Mouse (Mus musculus) hindbrain, postnatal 0 days (tissue): ENCODE results near the gene Myh8. TPM values are rescaled to one million over a fixed set of nuclear protein-coding genes. Genes with fewer than 3 reads are reported as not detected.

Experiments
- ATAC-seq: fragments of 200-750 bp; cut with Nextera tagmentation; 2 replicates; pipeline ENCODE4 v1.8.0; 2017; ENCODE audit warnings: mild to moderate bottlenecking, moderate TSS enrichment, moderate library complexity
- DNase-seq: peaks from one replicate; pipeline ENCODE4 v3.0.0-alpha.2; 2015; ENCODE audit warnings: low spot score
- H3K27ac ChIP-seq: fragments of 300-500 bp; sonication (generic); 2 replicates; pipeline ENCODE4 v1.5.1; 2014; ENCODE audit warnings: mild to moderate bottlenecking
- H3K27me3 ChIP-seq: fragments of 300-500 bp; sonication (generic); 2 replicates; pipeline ENCODE4 v1.6.1; 2014; ENCODE audit warnings: low read length, mixed read lengths; ENCODE audit not compliant: insufficient read depth
- H3K36me3 ChIP-seq: fragments of 300-500 bp; sonication (generic); 2 replicates; pipeline ENCODE4 v1.6.1; 2014; ENCODE audit warnings: low read length, mixed read lengths; ENCODE audit not compliant: insufficient read depth
- H3K4me1 ChIP-seq: fragments of 300-500 bp; sonication (generic); 2 replicates; pipeline ENCODE4 v1.6.1; 2014; ENCODE audit warnings: antibody characterized with exemption, low read length, mixed read lengths; ENCODE audit not compliant: insufficient read depth
- H3K4me2 ChIP-seq: fragments of 300-500 bp; sonication (generic); 2 replicates; pipeline ENCODE4 v1.6.1; 2014; ENCODE audit warnings: low read depth, mild to moderate bottlenecking, low read length, moderate library complexity, mixed read lengths
- H3K4me3 ChIP-seq: fragments of 300-500 bp; sonication (generic); 2 replicates; pipeline ENCODE4 v1.5.1; 2014; ENCODE audit warnings: low read length
- H3K9ac ChIP-seq: fragments of 300-500 bp; sonication (generic); replicated peaks from 2 replicates; pipeline ENCODE4 v1.6.1; 2014; ENCODE audit warnings: mild to moderate bottlenecking, low read length, moderate library complexity, mixed read lengths
- H3K9me3 ChIP-seq: fragments of 300-500 bp; sonication (generic); 2 replicates; pipeline ENCODE4 v1.6.1; 2016; ENCODE audit warnings: low read length, mixed read lengths
- CTCF ChIP-seq: IDR thresholded peaks from 2 replicates; pipeline ENCODE4 v1.5.1; 2016; ENCODE audit warnings: antibody characterized with exemption, control low read depth, low read depth
- WGBS: fragments of 180-500 bp; shearing (Covaris S2); extraction: QIAGEN DNeasy Blood & Tissue Kit; methylation state at CpG from one replicate; pipeline ENCODE4 v1.1.7; 2014; 5-methylcytosine and 5-hydroxymethylcytosine counted together
- polyA plus RNA-seq: library from polyadenylated mRNA; unstranded; fragments of >200 nt; fragmentation: Nextera tagmentation; extraction: Ambion mirVana; gene quantifications from 2 replicates; pipeline ENCODE4 v1.2.1, GENCODE M21; 2015
- total RNA-seq: library from RNA; depleted of rRNA; stranded (reverse); fragments of >200 nt; gene quantifications from 2 replicates; pipeline ENCODE4 v1.2.3, GENCODE M21; 2014

Gene Myh8
- total and polyA plus RNA-seq, 2 experiments from 2014 or later = 1.2 to 3.3 TPM

- Histone ChIP-seq H3K4me2 (no peak overlapping the region), H3K4me3 (no peak overlapping the region), H3K27ac (no peak overlapping the region), H3K4me1 (no peaks in the 10 kb centered on the region), H3K9ac (no peak overlapping the region), H3K36me3 (no peaks in the 10 kb centered on the region), H3K9me3 (no peaks in the 10 kb centered on the region), H3K27me3 (no peaks in the 10 kb centered on the region)
- 86% methylated on average over 6 of the region's 6 CpGs for WGBS
- DNase-seq (no peak), ATAC-seq (no peak)
- TF ChIP-seq CTCF = no peak
Observed at GRCm38 (mm10) chr11:67241051-67241450, 35.9 kb upstream of the Myh8 start.

- no peak overlapping the region for H3K9ac ChIP-seq
- 87% methylated on average over 4 of the region's 4 CpGs for WGBS
- no peaks in the 10 kb centered on the region for H3K9me3 ChIP-seq
- H3K27me3 ChIP-seq = no peaks in the 10 kb centered on the region
- TF ChIP-seq CTCF = no peak
- H3K4me2 ChIP-seq = no peak overlapping the region
- no peak overlapping the region for H3K27ac ChIP-seq
- no peak overlapping the region for H3K4me3 ChIP-seq
- no peak for ATAC-seq
- no peaks in the 10 kb centered on the region for H3K36me3 ChIP-seq
- H3K4me1 ChIP-seq = no peaks in the 10 kb centered on the region
- no peak for DNase-seq
Observed at GRCm38 (mm10) chr11:67253691-67254090, 23.2 kb upstream of the Myh8 start.

- no peak for DNase-seq
- 84% methylated on average over 7 of the region's 7 CpGs for WGBS
- Histone ChIP-seq H3K4me1 (no peaks in the 10 kb centered on the region), H3K36me3 (no peaks in the 10 kb centered on the region), H3K4me3 (no peak overlapping the region), H3K27ac (no peak overlapping the region), H3K9ac (no peak overlapping the region), H3K4me2 (no peak overlapping the region), H3K9me3 (no peaks in the 10 kb centered on the region), H3K27me3 (no peaks in the 10 kb centered on the region)
- TF ChIP-seq CTCF = no peak
- no peak for ATAC-seq
Observed at GRCm38 (mm10) chr11:67257048-67257447, 19.9 kb upstream of the Myh8 start.

GRCm38 (mm10) chr11:67260956-67261355 is 16.0 kb upstream of the Myh8 start:
- TF ChIP-seq CTCF = no peak
- DNase-seq = no peak
- 88% methylated on average over 6 of the region's 6 CpGs for WGBS
- H3K4me2 ChIP-seq = no peak overlapping the region
- H3K9ac ChIP-seq = no peak overlapping the region
- no peak overlapping the region for H3K4me3 ChIP-seq
- H3K9me3 ChIP-seq = no peaks in the 10 kb centered on the region
- H3K36me3 ChIP-seq = no peaks in the 10 kb centered on the region
- H3K27ac ChIP-seq = no peak overlapping the region
- no peaks in the 10 kb centered on the region for H3K27me3 ChIP-seq
- no peak for ATAC-seq
- H3K4me1 ChIP-seq = no peaks in the 10 kb centered on the region

- no peak for TF ChIP-seq CTCF
- no peak overlapping the region for H3K4me3 ChIP-seq
- 73% methylated on average over 1 of the region's 1 CpGs for WGBS
- no peaks in the 10 kb centered on the region for H3K27me3 ChIP-seq
- ATAC-seq (no peak), DNase-seq (no peak)
- no peaks in the 10 kb centered on the region for H3K36me3 ChIP-seq
- no peaks in the 10 kb centered on the region for H3K9me3 ChIP-seq
- H3K9ac ChIP-seq = no peak overlapping the region
- H3K4me1 ChIP-seq = no peaks in the 10 kb centered on the region
- H3K27ac ChIP-seq = no peak overlapping the region
- no peak overlapping the region for H3K4me2 ChIP-seq
Observed at GRCm38 (mm10) chr11:67293440-67293839, 16.5 kb downstream of the Myh8 start.

GRCm38 (mm10) chr11:67313733-67314452 is 37.0 kb downstream of the Myh8 start:
- no peaks in the 10 kb centered on the region for H3K9me3 ChIP-seq
- no peak overlapping the region for H3K4me2 ChIP-seq
- no peaks in the 10 kb centered on the region for H3K36me3 ChIP-seq
- no peaks in the 10 kb centered on the region for H3K4me1 ChIP-seq
- H3K27ac ChIP-seq = no peak overlapping the region
- 61% methylated on average over 15 of the region's 15 CpGs for WGBS
- ATAC-seq = no peak
- no peak overlapping the region for H3K4me3 ChIP-seq
- no peak overlapping the region for H3K9ac ChIP-seq
- no peak for DNase-seq
- no peak for TF ChIP-seq CTCF
- no peaks in the 10 kb centered on the region for H3K27me3 ChIP-seq

GRCm38 (mm10) chr11:67321358-67321757 is 44.4 kb downstream of the Myh8 start, which contains the start of gene Myh13:
Myh13 (plus strand) TSS chr11:67321658.
- Histone ChIP-seq H3K27ac (no peak within 1 kb of the TSS), H3K27me3 (no peaks in the 10 kb centered on the region), H3K36me3 (no peaks in the 10 kb centered on the region), H3K4me3 (no peak within 1 kb of the TSS), H3K4me1 (no peaks in the 10 kb centered on the region), H3K9me3 (no peaks in the 10 kb centered on the region), H3K4me2 (no peak within 1 kb of the TSS), H3K9ac (no peak within 1 kb of the TSS)
- ATAC-seq (no peak), DNase-seq (no peak)
- no peak for TF ChIP-seq CTCF
- WGBS = 86% methylated on average over 7 of the region's 7 CpGs
